Mouse (Mus musculus) ES-E14 (cell line): ENCODE data around the gene Col23a1. TPM values are rescaled to one million over a fixed set of nuclear protein-coding genes. Genes with fewer than 3 reads are reported as not detected.

ENCODE experiments used
- DNase-seq: peaks from one replicate; pipeline ENCODE4 v3.0.0-alpha.2; 2013; ENCODE audit warnings: low read depth, low spot score
- H3K27ac ChIP-seq: 2 replicates; pipeline ENCODE4 v1.5.1; 2012; ENCODE audit warnings: low read depth, mild to moderate bottlenecking, low read length, moderate library complexity, mixed read lengths; ENCODE audit not compliant: poor library complexity, insufficient read depth, severe bottlenecking
- H3K36me3 ChIP-seq: 2 replicates; pipeline ENCODE4 v1.6.1; 2012; ENCODE audit warnings: mild to moderate bottlenecking, low read length, moderate library complexity, mixed read lengths; ENCODE audit not compliant: control insufficient read depth, poor library complexity, insufficient read depth, severe bottlenecking
- H3K4me1 ChIP-seq, 2 experiments: fragments of 150-350 bp in 1 of 2; sonication (generic) in 1 of 2; 2 replicates each; pipeline ENCODE4 v1.6.1; 2012; ENCODE audit warnings: low read length in 2 of 2, mild to moderate bottlenecking in 1 of 2, mixed read lengths in 1 of 2; ENCODE audit not compliant: control insufficient read depth in 2 of 2, insufficient read depth in 2 of 2, poor library complexity in 1 of 2
- H3K4me3 ChIP-seq, 2 experiments: fragments of 150-350 bp in 1 of 2; sonication (generic) in 1 of 2; 2 replicates each; pipeline ENCODE4 v1.5.1; 2012; ENCODE audit warnings: low read length in 2 of 2, low read depth in 1 of 2, mild to moderate bottlenecking in 1 of 2, mixed read lengths in 1 of 2; ENCODE audit not compliant: insufficient read depth in 1 of 2, poor library complexity in 1 of 2, severe bottlenecking in 1 of 2
- H3K9ac ChIP-seq: 2 replicates; pipeline ENCODE4 v1.6.1; 2012; ENCODE audit warnings: low read depth, mild to moderate bottlenecking, low read length, mixed read lengths; ENCODE audit not compliant: poor library complexity, insufficient read depth, severe bottlenecking
- H3K9me3 ChIP-seq: fragments of 150-350 bp; sonication (generic); 2 replicates; pipeline ENCODE4 v1.6.1; 2012; ENCODE audit warnings: low read depth, mild to moderate bottlenecking, low read length; ENCODE audit not compliant: control insufficient read depth, insufficient read depth
- CHD2 ChIP-seq: IDR thresholded peaks from 2 replicates; pipeline ENCODE4 v1.6.1; 2014; ENCODE audit warnings: mild to moderate bottlenecking, low read depth, low read length, inconsistent platforms
- HCFC1 ChIP-seq: IDR thresholded peaks from 2 replicates; pipeline ENCODE4 v1.6.1; 2012; ENCODE audit warnings: low read length, inconsistent platforms, borderline replicate concordance; ENCODE audit not compliant: insufficient read depth
- MAFK ChIP-seq: IDR thresholded peaks from 2 replicates; pipeline ENCODE4 v1.6.1; 2014; ENCODE audit warnings: mild to moderate bottlenecking, low read depth, low read length, inconsistent platforms; ENCODE audit not compliant: insufficient read depth
- ZC3H11A ChIP-seq: IDR thresholded peaks from 2 replicates; pipeline ENCODE4 v1.6.1; 2012; ENCODE audit warnings: low read depth, mild to moderate bottlenecking, inconsistent platforms, low read length, borderline replicate concordance
- ZNF384 ChIP-seq: IDR thresholded peaks from 2 replicates; pipeline ENCODE4 v1.6.1; 2012; ENCODE audit warnings: low read depth, low read length, inconsistent platforms
- in situ Hi-C, 2 experiments: fragments of 600-800 bp; cut with MboI; formaldehyde crosslinking; loops; one replicate each; pipeline ENCODE4 v1.15.1; 2025; ENCODE audit warnings: low sequenced_read_pairs in 2 of 2, inconsistent platforms in 1 of 2; ENCODE audit not compliant: unreplicated experiment in 2 of 2
- total RNA-seq: library from RNA; depleted of rRNA; stranded (reverse); fragments of 300-350 nt; gene quantifications from 2 replicates; pipeline ENCODE4 v1.2.3, GENCODE M21; 2012

The Col23a1 gene
- total RNA-seq, 1 experiment = 0.40 TPM

DNA sequence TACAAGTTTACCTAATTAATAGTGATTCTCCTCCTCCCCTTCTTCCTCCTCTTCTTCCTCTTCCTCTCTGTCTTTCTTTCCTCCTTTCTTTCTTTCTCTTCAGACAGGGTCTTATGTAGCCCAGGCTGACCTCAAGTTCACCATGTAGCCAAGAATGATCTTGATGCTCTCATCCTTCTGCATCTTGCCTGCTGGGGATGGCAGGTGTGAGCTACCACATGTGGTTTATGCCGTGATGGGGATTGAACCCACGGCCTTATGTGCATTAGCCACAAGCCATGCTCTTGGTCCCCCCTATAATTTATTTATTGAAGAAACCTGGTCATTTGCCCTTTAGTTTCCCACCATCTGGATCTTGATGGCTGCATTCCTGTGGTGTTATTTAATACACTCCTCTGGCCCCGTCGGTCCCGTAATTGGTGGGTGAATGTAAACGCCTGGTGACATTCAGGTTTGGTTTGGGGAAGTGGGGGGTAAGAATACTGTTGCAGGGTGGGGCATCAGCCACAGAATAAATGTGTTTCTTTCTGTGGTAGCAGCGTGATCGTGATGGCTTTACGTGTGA lies 104.7 kb downstream of the Col23a1 start:
- H3K27ac ChIP-seq = no peak overlapping the region
- no peaks in the 10 kb centered on the region for H3K4me1 ChIP-seq

DNA sequence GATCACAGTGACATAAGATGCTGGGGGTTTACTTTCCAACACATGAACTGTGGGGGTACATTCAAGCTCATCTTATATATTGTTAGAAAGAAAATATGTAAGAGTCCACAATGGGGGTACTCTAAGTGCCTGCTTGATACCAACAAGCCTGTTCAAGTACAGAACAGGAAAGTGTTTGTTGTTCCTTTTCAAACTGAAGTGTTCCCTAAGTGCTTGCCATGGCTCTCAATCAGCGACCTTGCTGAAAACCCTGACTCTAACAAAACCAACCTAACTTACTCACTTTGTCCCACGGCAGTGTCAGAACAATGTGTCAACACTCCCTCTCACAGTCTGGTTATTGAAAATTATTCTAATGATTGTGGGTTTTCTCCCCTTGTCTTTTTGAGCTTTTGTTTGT lies 106.7 kb downstream of the Col23a1 start:
- no peak overlapping the region for H3K27ac ChIP-seq
- in situ Hi-C loops = no loop called here
- H3K9ac ChIP-seq = no peak overlapping the region
- no peaks in the 10 kb centered on the region for H3K4me1 ChIP-seq
- DNase-seq = no peak
- H3K36me3 ChIP-seq = no peaks in the 10 kb centered on the region
- TF ChIP-seq ZC3H11A = no peak
- TF ChIP-seq HCFC1 = no peak
- no peak for TF ChIP-seq CHD2
- no peak for TF ChIP-seq ZNF384
- TF ChIP-seq MAFK = no peak
- H3K9me3 ChIP-seq = no peaks in the 10 kb centered on the region
- no peak overlapping the region for H3K4me3 ChIP-seq

More for the DNA sequence above, 104.7 kb downstream of the Col23a1 start:
- no peak overlapping the region for H3K9ac ChIP-seq
- DNase-seq = no peak
- no peak overlapping the region for H3K4me3 ChIP-seq
- H3K9me3 ChIP-seq = no peaks in the 10 kb centered on the region
- no peak for TF ChIP-seq ZC3H11A
- TF ChIP-seq HCFC1 = no peak
- in situ Hi-C loops = no loop called here
- no peaks in the 10 kb centered on the region for H3K36me3 ChIP-seq

DNA sequence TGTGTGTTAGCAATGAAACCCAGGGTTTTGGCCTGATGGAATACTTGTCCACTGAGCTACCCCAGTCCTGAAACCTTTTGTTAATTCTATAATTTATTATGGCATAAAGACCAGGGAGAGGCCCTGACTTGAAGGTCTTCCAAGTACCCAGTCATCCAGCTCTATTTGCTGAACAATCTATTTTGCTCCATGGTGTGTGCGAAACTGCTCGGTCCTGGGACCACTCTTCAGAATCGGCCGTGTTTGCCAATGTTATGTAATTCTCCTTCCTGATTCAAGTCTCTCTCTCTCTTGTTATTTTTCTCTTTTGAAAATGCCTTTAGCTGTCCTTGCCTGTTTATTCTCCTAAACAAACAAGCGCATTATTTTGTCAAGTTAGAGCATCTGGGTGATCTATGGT lies 108.4 kb downstream of the Col23a1 start:
- H3K36me3 ChIP-seq = no peaks in the 10 kb centered on the region
- no peak for TF ChIP-seq MAFK
- TF ChIP-seq CHD2 = no peak
- no peak for TF ChIP-seq ZNF384

DNA sequence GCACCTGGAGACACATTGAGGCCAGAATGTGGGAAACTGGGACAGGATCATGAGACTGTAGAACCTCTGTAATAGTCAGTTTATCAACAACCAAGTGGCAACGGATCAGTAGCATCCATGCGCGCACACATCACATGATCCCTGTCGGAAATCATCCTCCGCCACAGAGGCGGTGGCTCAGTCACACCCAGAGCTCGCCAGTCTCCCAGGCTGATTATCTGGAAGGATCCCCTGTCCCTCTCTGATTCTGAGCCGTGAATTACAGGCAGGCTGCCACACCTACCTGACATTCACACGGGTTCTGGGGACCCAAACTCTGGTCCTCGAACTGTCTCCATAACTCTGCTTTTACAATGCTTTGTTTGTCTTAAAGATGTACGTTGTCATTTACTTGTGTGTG lies 110.6 kb downstream of the Col23a1 start:
- DNase-seq = no peak
- no peak overlapping the region for H3K27ac ChIP-seq
- no peaks in the 10 kb centered on the region for H3K4me1 ChIP-seq
- no peaks in the 10 kb centered on the region for H3K9me3 ChIP-seq
- no peak overlapping the region for H3K9ac ChIP-seq
- in situ Hi-C loops = no loop called here
- no peaks in the 10 kb centered on the region for H3K36me3 ChIP-seq
- H3K4me3 ChIP-seq = no peak overlapping the region
- TF ChIP-seq ZNF384 (no peak), MAFK (no peak), CHD2 (no peak), ZC3H11A (no peak), HCFC1 (no peak)

More for the DNA sequence above, 108.4 kb downstream of the Col23a1 start:
- no peak for DNase-seq
- Histone ChIP-seq H3K9ac (no peak overlapping the region), H3K4me1 (no peaks in the 10 kb centered on the region), H3K27ac (no peak overlapping the region), H3K4me3 (no peak overlapping the region), H3K9me3 (no peaks in the 10 kb centered on the region)
- in situ Hi-C loops = no loop called here

DNA sequence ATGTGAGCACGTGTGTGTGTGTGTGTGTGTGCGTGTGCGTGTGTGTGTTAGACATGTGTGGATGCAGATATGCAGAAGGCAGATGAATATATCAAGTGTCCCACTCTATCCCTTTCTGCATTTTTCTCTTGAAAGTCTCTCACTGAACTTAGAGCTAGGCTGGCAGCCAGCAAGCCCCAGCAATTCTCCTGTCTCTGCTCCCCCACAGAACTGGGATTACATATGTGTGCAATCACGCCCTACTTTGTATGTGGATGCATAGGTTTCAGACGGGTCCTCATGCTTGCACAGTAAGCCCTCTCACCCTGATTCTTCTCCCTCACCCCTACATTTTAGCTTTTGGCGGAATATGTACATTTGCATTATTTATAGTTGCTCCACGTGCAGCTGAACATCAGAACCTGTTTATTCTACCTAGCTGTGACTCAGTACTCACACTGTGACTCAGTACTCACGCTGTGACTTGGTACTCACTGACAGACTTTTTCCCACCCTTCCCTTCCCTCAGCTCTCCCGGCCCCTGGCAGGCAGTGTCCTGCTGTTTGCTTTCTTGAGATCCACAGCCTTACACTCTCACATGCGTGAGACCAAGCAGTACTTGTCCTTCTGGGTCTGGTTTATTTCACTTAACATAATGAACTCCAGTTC lies 111.9 kb downstream of the Col23a1 start:
- no peaks in the 10 kb centered on the region for H3K9me3 ChIP-seq
- no peak overlapping the region for H3K9ac ChIP-seq
- no peak for TF ChIP-seq MAFK
- TF ChIP-seq CHD2 = no peak
- no peak for TF ChIP-seq ZC3H11A
- no peak for TF ChIP-seq ZNF384
- TF ChIP-seq HCFC1 = no peak
- in situ Hi-C loops = no loop called here
- no peak for DNase-seq
- no peaks in the 10 kb centered on the region for H3K4me1 ChIP-seq
- no peak overlapping the region for H3K27ac ChIP-seq
- H3K36me3 ChIP-seq = no peaks in the 10 kb centered on the region
- H3K4me3 ChIP-seq = no peak overlapping the region
